Mouse (Mus musculus) megakaryocyte, embryonic 14.5 days (primary cell): ENCODE measurements at regions not wholly inside any gene's neighbourhood (a gene's known extent, or its start where the extent isn't known, plus 50 kb on each side); places are given as distances from the start of the nearest gene placed in this dataset.

Source experiments
- FLI1 ChIP-seq: IDR thresholded peaks from 2 replicates; pipeline ENCODE4 v1.6.1; 2012; ENCODE audit warnings: low read length, inconsistent platforms, mixed read lengths
- GATA1 ChIP-seq: IDR thresholded peaks from 3 replicates; pipeline ENCODE4 v1.6.1; 2012; ENCODE audit warnings: mixed read lengths, low read length, inconsistent platforms, borderline replicate concordance

DNA sequence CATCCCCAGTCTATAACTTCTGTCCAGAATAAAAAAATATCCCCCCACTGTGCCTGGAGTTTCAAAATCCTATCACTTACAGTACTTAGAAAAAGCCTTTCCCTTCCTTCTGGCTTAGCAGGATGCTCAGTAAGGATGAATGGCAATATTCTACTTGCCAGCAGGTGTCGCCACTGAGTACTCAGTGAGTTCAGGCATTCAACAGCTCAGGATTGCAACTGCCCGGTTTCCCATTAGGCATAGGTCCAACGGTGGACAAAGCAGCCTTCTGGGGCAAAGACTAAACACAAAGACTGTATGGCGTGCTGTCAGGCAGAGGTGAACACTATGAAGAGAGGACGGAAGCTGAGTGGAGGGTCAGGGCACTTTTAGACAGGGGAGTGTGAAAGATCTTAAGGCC lies 224.3 kb upstream of the 4930535I16Rik start:
- TF ChIP-seq GATA1 (no peak), FLI1 (no peak)
